Mouse (Mus musculus) CD4-positive naive resting alpha-beta T cell, adult 76 days (primary cell): ENCODE data around the gene Olfr8. TPM values are rescaled to one million over a fixed set of nuclear protein-coding genes. Genes with fewer than 3 reads are reported as not detected.

Experiments used
- total RNA-seq: library from RNA; stranded (reverse); gene quantifications from one replicate; pipeline ENCODE4 v1.2.4, GENCODE M21; 2023

The Olfr8 gene
- total RNA-seq: not detected

DNA sequence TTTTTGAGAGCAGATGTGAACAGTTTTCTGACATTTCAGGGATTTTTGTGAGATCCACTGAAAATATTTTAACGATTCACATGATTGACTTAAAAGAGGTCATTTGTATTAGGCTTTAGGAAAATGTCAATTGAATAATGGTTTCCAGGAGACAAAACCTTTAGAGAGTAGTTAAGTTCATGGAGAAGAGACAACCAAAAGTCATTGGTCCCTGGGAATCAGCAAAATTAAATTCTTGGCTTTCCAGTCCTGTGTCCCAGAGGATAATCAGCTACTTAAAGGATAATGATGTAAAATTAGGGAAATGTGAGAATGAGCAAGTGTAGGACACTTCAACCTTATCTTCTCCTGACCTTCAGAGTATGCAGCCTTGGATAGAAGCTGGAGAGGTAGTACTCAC is at the start of gene Olfr8:
Gene Olfr8, plus strand, starts transcription at position 301 of the 400 bp plus-strand sequence.

DNA sequence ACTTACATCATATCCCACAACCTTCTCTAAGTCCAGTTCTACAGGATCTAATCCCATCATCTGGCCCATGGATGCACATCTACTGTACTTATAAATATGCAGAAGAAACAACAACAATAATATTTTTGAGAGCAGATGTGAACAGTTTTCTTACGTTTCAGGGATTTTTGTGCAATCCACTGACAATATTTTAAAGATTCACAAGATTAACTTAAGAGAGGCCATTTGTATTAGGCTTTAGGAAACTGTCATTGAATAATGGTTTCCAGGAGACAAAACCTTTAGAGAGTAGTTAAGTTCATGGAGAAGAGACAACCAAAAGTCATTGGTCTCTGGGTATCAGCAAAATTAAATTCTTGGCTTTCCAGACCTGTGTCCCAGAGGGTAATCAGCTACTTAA is 37.6 kb upstream of the Olfr8 start, which contains the start of gene Olfr1354:
Gene Olfr1354, plus strand, starts transcription at position 301 of the 400 bp plus-strand sequence.

DNA sequence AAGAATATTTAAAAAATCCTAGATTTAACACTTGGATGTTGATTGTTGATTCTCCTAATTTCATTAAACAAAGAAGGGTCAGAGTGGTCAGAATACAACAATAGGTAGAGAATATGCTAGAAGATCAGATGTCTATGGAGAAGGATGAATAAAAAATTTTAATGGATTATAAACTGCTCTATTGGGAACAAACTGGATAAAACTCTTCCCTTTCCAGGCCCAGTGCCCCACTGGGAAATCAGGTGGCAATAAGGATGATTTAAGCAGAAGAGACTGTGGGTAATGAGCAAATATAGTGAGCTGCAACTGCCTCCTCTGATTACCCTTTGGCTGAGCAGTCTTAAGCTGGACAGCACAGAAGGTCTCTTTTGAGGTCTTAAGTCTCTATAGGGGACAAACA is 12.6 kb downstream of the Olfr8 start, which contains the start of gene Olfr1353:
Gene Olfr1353, plus strand, starts transcription at position 301 of the 400 bp plus-strand sequence.

DNA sequence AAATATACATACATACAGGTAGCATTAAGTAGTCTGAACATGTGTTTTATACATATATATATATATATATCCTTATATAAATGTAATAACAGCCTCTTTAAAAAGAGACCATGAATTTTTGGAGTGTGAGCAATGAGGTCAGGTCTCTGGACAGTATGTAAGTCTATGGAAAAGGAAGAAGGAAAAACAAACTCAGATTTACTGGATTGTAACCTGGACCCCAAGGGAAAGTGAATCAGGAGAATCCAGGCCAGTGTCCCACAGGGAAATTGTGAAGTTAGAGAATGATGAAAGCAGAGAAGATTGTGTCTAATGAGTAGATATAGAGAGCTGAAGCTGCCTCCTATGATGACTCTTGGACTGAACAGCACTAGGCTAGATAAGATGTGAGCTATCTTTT is 30.3 kb downstream of the Olfr8 start, which contains the start of gene Olfr1352:
Gene Olfr1352, plus strand, starts transcription at position 301 of the 400 bp plus-strand sequence.

Other genes starting within 250 kb of the Olfr8 start
- gene Casp14, start 232.3 kb upstream of the Olfr8 start, total RNA-seq: not detected
- gene Ccdc105, start 197.6 kb upstream of the Olfr8 start, total RNA-seq: not detected
- not detected for gene Slc1a6, start 170.1 kb upstream of the Olfr8 start, total RNA-seq
- not detected for gene Olfr1356, start 98.5 kb upstream of the Olfr8 start, total RNA-seq
- gene Olfr1355, start 75.1 kb upstream of the Olfr8 start, total RNA-seq: not detected
- gene Olfr1354, start 37.5 kb upstream of the Olfr8 start, total RNA-seq: not detected
- gene Olfr1353, start 12.7 kb downstream of the Olfr8 start, total RNA-seq: not detected
- not detected for gene Olfr1352, start 30.4 kb downstream of the Olfr8 start, total RNA-seq
- not detected for gene Olfr1351, start 61.8 kb downstream of the Olfr8 start, total RNA-seq
- not detected for gene Olfr57, start 78.1 kb downstream of the Olfr8 start, total RNA-seq
- gene 2610008E11Rik, start 147.0 kb downstream of the Olfr8 start, total RNA-seq: 21.3 TPM
- gene Vmn2r80, start 198.1 kb downstream of the Olfr8 start, total RNA-seq: not detected